Mouse (Mus musculus) liver, embryonic 14.5 days (tissue): Measurements from ENCODE around the gene Ormdl3. TPM values are rescaled to one million over a fixed set of nuclear protein-coding genes. Genes with fewer than 3 reads are reported as not detected.
A peak's percentile ranks its signal among the peaks of the same experiment; 100 is the strongest.

Experiments used
- ATAC-seq: fragments of 200-750 bp; cut with Nextera tagmentation; 2 replicates; pipeline ENCODE4 v1.8.0; 2017; ENCODE audit warnings: moderate number of reproducible peaks, mild to moderate bottlenecking, moderate library complexity; ENCODE audit not compliant: insufficient read depth
- DNase-seq, 3 experiments: peaks; one replicate each; pipeline ENCODE4 v3.0.0-alpha.2; 2012 to 2013; ENCODE audit warnings: low read depth in 3 of 3, low spot score in 3 of 3
- H3K27ac ChIP-seq: fragments of 300-500 bp; sonication (generic); 2 replicates; pipeline ENCODE4 v1.5.1; 2014; ENCODE audit warnings: moderate library complexity, mild to moderate bottlenecking, control low read depth, inconsistent platforms
- H3K27me3 ChIP-seq: fragments of 300-500 bp; sonication (generic); 2 replicates; pipeline ENCODE4 v1.6.1; 2014; ENCODE audit warnings: mild to moderate bottlenecking, low read length, moderate library complexity; ENCODE audit not compliant: control insufficient read depth, insufficient read depth
- H3K36me3 ChIP-seq: fragments of 300-500 bp; sonication (generic); replicated peaks from 2 replicates; pipeline ENCODE4 v1.6.1; 2014; ENCODE audit warnings: low read depth; ENCODE audit not compliant: control insufficient read depth, insufficient read depth
- H3K4me1 ChIP-seq, 2 experiments: fragments of 200-500 bp in 1 of 2; fragments of 300-500 bp in 1 of 2; sonication (generic) in 1 of 2; replicated peaks; 2 replicates each; pipeline ENCODE4 v1.6.1; 2012 to 2014; ENCODE audit warnings: antibody characterized with exemption in 1 of 2, inconsistent platforms in 1 of 2, low read length in 1 of 2; ENCODE audit not compliant: control insufficient read depth in 2 of 2, insufficient read depth in 2 of 2
- H3K4me2 ChIP-seq: fragments of 300-500 bp; sonication (generic); 2 replicates; pipeline ENCODE4 v1.6.1; 2014; ENCODE audit warnings: low read depth, mild to moderate bottlenecking, control low read depth, moderate library complexity
- H3K4me3 ChIP-seq, 2 experiments: fragments of 200-500 bp in 1 of 2; fragments of 300-500 bp in 1 of 2; sonication (generic) in 1 of 2; 2 replicates each; pipeline ENCODE4 v1.5.1; 2012 to 2014; ENCODE audit warnings: low read depth in 2 of 2, low read length in 2 of 2, mild to moderate bottlenecking in 2 of 2, control low read depth in 1 of 2, inconsistent platforms in 1 of 2, moderate library complexity in 1 of 2; ENCODE audit not compliant: insufficient read depth in 1 of 2
- H3K9ac ChIP-seq: fragments of 300-500 bp; sonication (generic); replicated peaks from 2 replicates; pipeline ENCODE4 v1.6.1; 2014; ENCODE audit warnings: mild to moderate bottlenecking, control low read depth, moderate library complexity
- H3K9me3 ChIP-seq: fragments of 300-500 bp; sonication (generic); 2 replicates; pipeline ENCODE4 v1.6.1; 2016; ENCODE audit warnings: low read length, mixed read lengths; ENCODE audit not compliant: control insufficient read depth
- CTCF ChIP-seq: IDR thresholded peaks from 2 replicates; pipeline ENCODE4 v1.5.1; 2016; ENCODE audit warnings: antibody characterized with exemption, low read depth, control low read depth
- EP300 ChIP-seq: IDR thresholded peaks from 2 replicates; pipeline ENCODE4 v1.6.1; 2016; ENCODE audit warnings: antibody characterized with exemption, low read depth
- WGBS: fragments of 180-500 bp; shearing (Covaris S2); extraction: QIAGEN DNeasy Blood & Tissue Kit; methylation state at CpG from one replicate; pipeline ENCODE4 v1.1.7; 2014; ENCODE audit not compliant: insufficient replicate concordance; 5-methylcytosine and 5-hydroxymethylcytosine counted together
- polyA plus RNA-seq, 2 experiments: library from polyadenylated mRNA; depleted of rRNA in 1 of 2; stranded (reverse) in 1 of 2; unstranded in 1 of 2; fragments of >200 nt; fragmentation: Nextera tagmentation in 1 of 2; extraction: Ambion mirVana in 1 of 2; gene quantifications; 2 replicates each; pipeline versions ENCODE4 v1.2.1 to v1.2.3; 2012 to 2014

Gene Ormdl3
- polyA plus RNA-seq, 2 experiments: 6.4 to 27.4 TPM

GRCm38 (mm10) chr11:98546529-98547307 lies 40.5 kb downstream of the Ormdl3 start:
- Histone ChIP-seq H3K27me3 (peaks cover 80% of the 10 kb centered on the region), H3K4me3 (no peak overlapping the region), H3K9ac (no peak overlapping the region), H3K9me3 (no peaks in the 10 kb centered on the region), H3K4me2 (no peak overlapping the region), H3K4me1 (peaks cover 9 to 10% of the 10 kb centered on the region in 2 experiments), H3K36me3 (no peaks in the 10 kb centered on the region), H3K27ac (no peak overlapping the region)
- TF ChIP-seq EP300 (no peak), CTCF (no peak)
- 24% methylated on average over 12 of the region's 12 CpGs for WGBS
- DNase-seq: no peak
- ATAC-seq: no peak

GRCm38 (mm10) chr11:98545711-98546231 lies 41.4 kb downstream of the Ormdl3 start, which contains the start of gene Ikzf3:
Ikzf3 (minus strand) TSS chr11:98546031.
- Histone ChIP-seq H3K27me3 (peaks cover 80% of the 10 kb centered on the region), H3K9ac (no peak within 1 kb of the TSS), H3K4me2 (peak within 1 kb of the TSS; percentile 41; the same call in 1 of the 2 replicates), H3K4me1 (peaks cover 5 to 6% of the 10 kb centered on the region in 2 experiments), H3K4me3 (peak within 1 kb of the TSS in 1 of 2 experiments; percentile 17; a peak in 2 of 4 replicates), H3K27ac (no peak within 1 kb of the TSS), H3K36me3 (no peaks in the 10 kb centered on the region), H3K9me3 (no peaks in the 10 kb centered on the region)
- WGBS: 2% methylated on average over 55 of the region's 58 CpGs
- DNase-seq (no peak), ATAC-seq (no peak)
- no peak for TF ChIP-seq CTCF
- TF ChIP-seq EP300: no peak

- no peaks in the 10 kb centered on the region for H3K36me3 ChIP-seq
- 3% methylated on average over 16 of the region's 16 CpGs for WGBS
- H3K4me2 ChIP-seq: peak overlapping the region; percentile 41; the same call in 1 of the 2 replicates
- TF ChIP-seq EP300: no peak
- TF ChIP-seq CTCF: no peak
- H3K9ac ChIP-seq: no peak overlapping the region
- DNase-seq (no peak), ATAC-seq (no peak)
- peak overlapping the region in 1 of 2 experiments; percentile 17; a peak in 2 of 4 replicates for H3K4me3 ChIP-seq
- no peaks in the 10 kb centered on the region; the same call in 1 of the 2 replicates for H3K9me3 ChIP-seq
- no peak overlapping the region for H3K27ac ChIP-seq
- H3K4me1 ChIP-seq: no peaks in the 10 kb centered on the region; a peak in 1 of 4 replicates
- peaks cover 75% of the 10 kb centered on the region for H3K27me3 ChIP-seq
Observed at GRCm38 (mm10) chr11:98544890-98545677, 42.1 kb downstream of the Ormdl3 start.

GRCm38 (mm10) chr11:98543414-98543813 lies 43.8 kb downstream of the Ormdl3 start:
- DNase-seq: no peak
- WGBS: 54% methylated on average over 1 of the region's 1 CpGs
- Histone ChIP-seq H3K36me3 (no peaks in the 10 kb centered on the region), H3K27ac (no peak overlapping the region), H3K4me2 (no peak overlapping the region), H3K27me3 (peaks cover 58% of the 10 kb centered on the region), H3K4me3 (no peak overlapping the region), H3K9me3 (no peaks in the 10 kb centered on the region; the same call in 1 of the 2 replicates), H3K9ac (no peak overlapping the region), H3K4me1 (no peaks in the 10 kb centered on the region)
- no peak for TF ChIP-seq CTCF
- TF ChIP-seq EP300: no peak
- ATAC-seq: no peak
